Mouse (Mus musculus) small intestine, adult 2 months (tissue): ENCODE results near the gene Eif4b.

Experiments
- CTCF ChIP-seq: fragments of 200-500 bp; IDR thresholded peaks from 2 replicates; pipeline ENCODE4 v1.5.1; 2012; ENCODE audit warnings: low read depth, mild to moderate bottlenecking, control low read depth, inconsistent platforms, low read length, moderate library complexity, mixed read lengths; ENCODE audit not compliant: insufficient replicate concordance, insufficient read length; ENCODE audit errors: extremely low read depth
- POLR2A ChIP-seq: fragments of 200-500 bp; IDR thresholded peaks from 2 replicates; pipeline ENCODE4 v1.6.1; 2012; ENCODE audit warnings: low read depth, mild to moderate bottlenecking, control low read depth, inconsistent platforms, low read length, moderate library complexity

- TF ChIP-seq CTCF (no peak), POLR2A (no peak)
Observed at GRCm38 (mm10) chr15:102146089-102146488, 72.5 kb downstream of the Eif4b start.
